Mouse (Mus musculus): Measurements from ENCODE around the gene Nfia.

DNA sequence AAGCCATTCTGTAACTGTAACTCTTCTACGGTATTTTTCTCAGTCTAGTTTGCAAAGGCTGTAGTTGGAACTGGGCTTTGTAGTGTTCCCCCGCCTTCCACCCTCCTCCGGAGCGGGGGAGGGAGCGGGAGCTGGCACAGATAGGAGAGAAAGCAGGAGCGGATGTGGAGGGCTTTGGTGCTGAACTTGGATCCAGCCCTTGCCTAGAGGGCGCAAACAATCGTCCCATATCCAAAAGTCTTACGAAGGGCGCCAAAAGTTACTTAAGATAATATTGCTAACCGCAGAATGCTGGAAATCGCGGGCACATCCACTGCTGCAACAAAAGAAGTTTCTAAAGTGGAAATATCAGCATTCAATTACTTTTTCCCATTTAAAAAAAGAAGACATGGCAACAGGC lies 2.5 kb downstream of the Nfia start:
- TF ChIP-seq POLR2A (IDR thresholded peaks at IDR 0.05; ENCODE audit: borderline replicate concordance, extremely low read depth, low read depth, low read length) (no peak), CTCF (IDR thresholded peaks at IDR 0.05; ENCODE audit: insufficient read depth, low read length) (no peak)

Data from lung, adult 2 months (tissue).